Mouse (Mus musculus) cerebellum, adult 18-20 months (tissue): Measurements from ENCODE around the gene Actbl2.

ENCODE experiments used
- DNase-seq, 2 experiments: peaks; one replicate each; pipeline ENCODE4 v3.0.0; 2021

Gene Actbl2

GRCm38 (mm10) chr13:111271868-111272267 lies 17.1 kb downstream of the Actbl2 start:
- no peak for DNase-seq

- DNase-seq = peak; percentile 81 to 82
These were observed 31.9 kb downstream of the Actbl2 start for GRCm38 (mm10) chr13:111286461-111287385.

GRCm38 (mm10) chr13:111291161-111291957 lies 36.5 kb downstream of the Actbl2 start:
- no peak for DNase-seq

GRCm38 (mm10) chr13:111291958-111292493 lies 37.2 kb downstream of the Actbl2 start:
- peak; percentile 64 to 65 for DNase-seq

- DNase-seq = no peak
These were observed 38.7 kb downstream of the Actbl2 start for GRCm38 (mm10) chr13:111293478-111293877.

- DNase-seq = no peak
These were observed 40.2 kb downstream of the Actbl2 start for GRCm38 (mm10) chr13:111294965-111295494.

GRCm38 (mm10) chr13:111296029-111296428 lies 41.2 kb downstream of the Actbl2 start:
- no peak for DNase-seq

- DNase-seq = no peak
These were observed 42.8 kb downstream of the Actbl2 start for GRCm38 (mm10) chr13:111297614-111298013.

- DNase-seq = no peak
These were observed 44.4 kb downstream of the Actbl2 start for GRCm38 (mm10) chr13:111299145-111299713.

GRCm38 (mm10) chr13:111300846-111301245 lies 46.0 kb downstream of the Actbl2 start:
- peak in 1 of 2 experiments; percentile 16 for DNase-seq

GRCm38 (mm10) chr13:111301431-111301830 lies 46.6 kb downstream of the Actbl2 start:
- DNase-seq = no peak

GRCm38 (mm10) chr13:111304194-111304593 lies 49.4 kb downstream of the Actbl2 start:
- DNase-seq = no peak

- no peak for DNase-seq
These were observed 49.9 kb downstream of the Actbl2 start for GRCm38 (mm10) chr13:111304736-111305135.
